Mouse (Mus musculus): ENCODE data around the gene Zfp536. TPM values are rescaled to one million over a fixed set of nuclear protein-coding genes. Genes with fewer than 3 reads are reported as not detected.

The Zfp536 gene
- polyA plus RNA-seq, 1 experiment from 2014 or later, result 2.8 TPM

DNA sequence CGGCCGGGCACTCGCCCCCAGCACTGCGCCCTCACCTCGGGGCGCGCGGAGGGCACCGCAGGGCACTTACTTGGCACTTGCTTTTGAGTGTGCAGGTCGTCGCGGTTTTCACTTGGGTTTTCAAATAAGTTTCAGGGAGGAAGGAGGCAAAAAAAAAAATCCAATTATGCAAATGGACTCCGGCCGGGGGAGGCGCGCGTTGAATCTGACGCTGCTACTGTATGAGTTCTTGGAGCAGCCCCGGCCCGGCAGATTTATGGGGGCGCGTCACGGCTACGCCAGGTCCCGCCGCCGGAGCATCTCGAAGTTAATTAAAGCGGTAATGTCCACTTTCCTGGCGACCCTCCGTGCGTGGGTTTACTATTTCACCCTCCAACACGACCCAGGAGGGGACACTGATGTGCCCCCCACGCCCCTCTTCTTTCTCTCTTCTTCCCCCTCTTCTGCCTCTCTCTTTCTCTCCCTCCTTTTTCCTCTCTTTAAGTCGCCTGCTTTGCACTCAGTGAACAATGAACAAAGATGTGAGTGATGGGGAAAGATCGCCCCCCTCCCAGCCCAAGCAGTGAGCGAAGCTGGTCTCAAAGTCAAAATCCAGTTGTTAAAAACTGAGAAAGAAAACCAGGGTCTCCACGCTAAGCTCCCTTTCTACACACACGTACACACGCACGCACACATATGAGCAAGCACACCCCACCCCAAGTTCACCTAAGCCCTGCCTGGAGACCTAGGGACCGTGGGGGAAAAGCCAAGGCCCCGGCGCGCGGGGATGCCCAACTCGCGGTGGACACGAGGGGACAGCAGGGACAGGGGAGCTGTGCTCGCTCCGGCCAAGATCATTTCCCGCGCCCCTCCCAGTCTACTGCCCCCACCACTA, 3.7 kb downstream of the Zfp536 start:
- no peak overlapping the region for H3K27ac ChIP-seq (ENCODE audit: low read depth, low read length)
- ATAC-seq (replicated peaks; ENCODE audit: insufficient number of reproducible peaks, low FRiP score, low TSS enrichment), result peak; percentile 21; the same call in 1 of the 2 replicates
- H3K9me3 ChIP-seq (replicated peaks; ENCODE audit: control insufficient read depth, low read length), result no peaks in the 10 kb centered on the region
- H3K4me1 ChIP-seq (ENCODE audit: control insufficient read depth, insufficient read depth, low read length), result no peaks in the 10 kb centered on the region
- 1% methylated on average over 51 of the region's 53 CpGs for WGBS (ENCODE audit: insufficient replicate concordance)
- no peaks in the 10 kb centered on the region for H3K36me3 ChIP-seq (ENCODE audit: control insufficient read depth, insufficient read depth, low read length)
- H3K27me3 ChIP-seq (ENCODE audit: control insufficient read depth, insufficient read depth, low read length), result peaks cover 68% of the 10 kb centered on the region
- peak overlapping the region; percentile 96 for H3K4me2 ChIP-seq
- peak overlapping the region; percentile 56 for H3K4me3 ChIP-seq (ENCODE audit: low read depth, low read length)
- H3K9ac ChIP-seq (ENCODE audit: low read depth, low read length), result peak overlapping the region; percentile 61; the same call in 1 of the 2 replicates

DNA sequence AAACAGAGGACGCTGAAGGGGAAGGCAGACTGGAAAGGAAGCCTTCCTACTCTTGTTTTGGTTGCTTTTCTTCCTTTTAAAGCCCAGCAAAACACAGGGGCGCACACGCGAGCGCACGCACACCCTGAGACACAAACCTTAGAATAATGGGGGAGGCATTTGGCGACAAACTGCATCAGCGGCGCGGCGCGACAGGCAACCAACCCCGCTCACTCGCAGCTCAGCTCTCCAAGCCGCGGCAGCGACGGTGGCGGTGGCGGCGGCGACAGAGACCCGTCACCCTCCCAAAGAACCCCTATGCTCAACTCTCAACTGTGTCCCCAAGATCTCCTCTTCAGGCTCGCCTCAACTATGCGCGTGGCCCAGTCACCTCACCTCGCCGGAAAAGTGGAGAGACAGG, 4.4 kb downstream of the Zfp536 start:
- H3K4me3 ChIP-seq (ENCODE audit: low read depth, low read length), result peak overlapping the region; percentile 56
- H3K4me2 ChIP-seq, result peak overlapping the region; percentile 96
- ATAC-seq (replicated peaks; ENCODE audit: insufficient number of reproducible peaks, low FRiP score, low TSS enrichment), result no peak
- peaks cover 65% of the 10 kb centered on the region for H3K27me3 ChIP-seq (ENCODE audit: control insufficient read depth, insufficient read depth, low read length)
- WGBS (ENCODE audit: insufficient replicate concordance), result under 1% methylated on average over 28 of the region's 28 CpGs
- H3K9me3 ChIP-seq (replicated peaks; ENCODE audit: control insufficient read depth, low read length), result no peaks in the 10 kb centered on the region
- peak overlapping the region; percentile 61; the same call in 1 of the 2 replicates for H3K9ac ChIP-seq (ENCODE audit: low read depth, low read length)
- no peaks in the 10 kb centered on the region for H3K36me3 ChIP-seq (ENCODE audit: control insufficient read depth, insufficient read depth, low read length)
- no peak overlapping the region for H3K27ac ChIP-seq (ENCODE audit: low read depth, low read length)
- no peaks in the 10 kb centered on the region for H3K4me1 ChIP-seq (ENCODE audit: control insufficient read depth, insufficient read depth, low read length)

DNA sequence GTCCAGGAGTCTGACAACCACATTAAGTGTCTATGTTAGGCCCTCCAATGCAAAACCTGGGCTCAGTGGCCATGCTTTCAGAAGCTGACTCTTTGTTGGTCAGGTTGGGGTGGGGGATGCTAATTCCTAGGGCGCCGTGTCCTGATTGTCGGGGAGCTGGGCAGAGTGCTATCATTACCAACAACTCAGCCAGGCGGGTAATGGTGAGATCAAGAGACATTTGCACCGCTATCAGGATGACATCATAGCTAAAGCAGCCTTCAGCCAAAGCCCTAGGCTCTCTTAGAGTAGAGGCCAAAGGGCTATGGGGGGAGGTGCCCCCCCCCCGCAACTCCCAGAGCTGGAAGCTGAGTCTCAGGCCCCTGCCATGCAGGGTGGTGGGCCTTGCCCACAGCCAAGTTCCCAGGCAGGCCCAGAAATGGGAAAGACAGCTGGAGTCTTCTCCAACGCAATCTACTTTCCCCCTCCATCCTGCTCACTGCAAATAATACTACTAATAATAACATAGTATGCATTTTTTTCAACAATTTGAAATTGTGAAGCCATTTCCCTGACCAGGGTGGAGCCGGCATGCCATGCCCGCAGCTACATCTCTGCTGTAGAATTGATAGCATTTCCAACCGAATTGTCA, 5.0 kb downstream of the Zfp536 start:
- H3K27me3 ChIP-seq (ENCODE audit: control insufficient read depth, insufficient read depth, low read length), result peaks cover 67% of the 10 kb centered on the region
- H3K27ac ChIP-seq (ENCODE audit: low read depth, low read length), result no peak overlapping the region
- H3K36me3 ChIP-seq (ENCODE audit: control insufficient read depth, insufficient read depth, low read length), result no peaks in the 10 kb centered on the region
- no peak for ATAC-seq (replicated peaks; ENCODE audit: insufficient number of reproducible peaks, low FRiP score, low TSS enrichment)
- H3K4me3 ChIP-seq (ENCODE audit: low read depth, low read length), result peak overlapping the region; percentile 56
- 3% methylated on average over 10 of the region's 10 CpGs for WGBS (ENCODE audit: insufficient replicate concordance)
- peak overlapping the region; percentile 96 for H3K4me2 ChIP-seq
- no peak overlapping the region for H3K9ac ChIP-seq (ENCODE audit: low read depth, low read length)
- no peaks in the 10 kb centered on the region for H3K4me1 ChIP-seq (ENCODE audit: control insufficient read depth, insufficient read depth, low read length)
- H3K9me3 ChIP-seq (replicated peaks; ENCODE audit: control insufficient read depth, low read length), result no peaks in the 10 kb centered on the region

DNA sequence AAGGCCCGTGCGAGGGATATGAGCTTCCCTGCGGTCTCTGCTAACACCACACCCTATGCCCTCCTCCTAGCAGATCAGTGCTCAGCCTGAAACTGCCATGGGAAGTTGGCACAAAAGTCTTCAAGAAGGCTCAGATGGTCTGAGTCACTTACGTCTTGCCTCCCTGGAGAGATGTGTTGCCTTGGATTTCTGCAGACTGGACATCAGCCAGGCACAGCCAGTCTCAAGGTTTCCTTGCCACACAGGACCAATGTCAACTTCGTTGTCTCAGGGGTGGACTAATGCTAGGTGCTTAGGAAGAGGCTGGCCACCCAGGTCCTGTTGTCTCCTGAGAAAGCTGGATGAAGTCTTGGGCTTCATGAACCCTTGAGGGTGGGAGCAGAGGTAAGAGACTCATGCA, 14.6 kb downstream of the Zfp536 start:
- no peak for ATAC-seq (replicated peaks; ENCODE audit: insufficient number of reproducible peaks, low FRiP score, low TSS enrichment)
- H3K27me3 ChIP-seq (ENCODE audit: control insufficient read depth, insufficient read depth, low read length), result peaks cover 5% of the 10 kb centered on the region; the same call in 1 of the 2 replicates

DNA sequence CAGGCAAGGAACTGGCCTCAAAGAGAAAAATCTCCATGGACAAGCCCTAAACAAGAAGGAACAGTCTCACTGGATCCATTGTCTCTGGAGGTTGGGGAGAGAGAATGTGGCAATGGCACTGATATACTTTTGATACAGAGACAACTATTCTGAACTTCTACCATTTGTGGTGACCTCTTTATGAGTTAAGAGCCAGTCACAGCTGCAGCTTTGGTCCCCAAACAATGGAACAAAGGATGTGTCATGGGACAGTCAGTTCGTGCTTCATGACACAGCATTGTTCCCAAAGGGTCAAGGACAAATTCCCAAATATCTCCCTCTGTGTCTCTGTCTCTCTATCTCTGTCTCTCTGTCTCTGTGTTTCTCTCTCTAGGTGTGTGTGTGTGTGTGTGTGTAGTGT, 20.4 kb downstream of the Zfp536 start:
- no peak for ATAC-seq (replicated peaks; ENCODE audit: insufficient number of reproducible peaks, low FRiP score, low TSS enrichment)
- H3K4me3 ChIP-seq (ENCODE audit: low read depth, low read length), result no peak overlapping the region
- no peak overlapping the region for H3K4me2 ChIP-seq
- no peaks in the 10 kb centered on the region for H3K9me3 ChIP-seq (replicated peaks; ENCODE audit: control insufficient read depth, low read length)
- H3K9ac ChIP-seq (ENCODE audit: low read depth, low read length), result no peak overlapping the region
- no peak overlapping the region for H3K27ac ChIP-seq (ENCODE audit: low read depth, low read length)
- no peaks in the 10 kb centered on the region; the same call in 1 of the 2 replicates for H3K27me3 ChIP-seq (ENCODE audit: control insufficient read depth, insufficient read depth, low read length)
- 64% methylated on average over 1 of the region's 1 CpGs for WGBS (ENCODE audit: insufficient replicate concordance)
- H3K36me3 ChIP-seq (ENCODE audit: control insufficient read depth, insufficient read depth, low read length), result no peaks in the 10 kb centered on the region
- no peaks in the 10 kb centered on the region for H3K4me1 ChIP-seq (ENCODE audit: control insufficient read depth, insufficient read depth, low read length)

More for the DNA sequence above, 14.6 kb downstream of the Zfp536 start:
- H3K9me3 ChIP-seq (replicated peaks; ENCODE audit: control insufficient read depth, low read length), result no peaks in the 10 kb centered on the region
- H3K9ac ChIP-seq (ENCODE audit: low read depth, low read length), result no peak overlapping the region
- no peak overlapping the region for H3K4me3 ChIP-seq (ENCODE audit: low read depth, low read length)
- no peak overlapping the region for H3K27ac ChIP-seq (ENCODE audit: low read depth, low read length)
- 79% methylated on average over 5 of the region's 5 CpGs for WGBS (ENCODE audit: insufficient replicate concordance)
- no peaks in the 10 kb centered on the region for H3K36me3 ChIP-seq (ENCODE audit: control insufficient read depth, insufficient read depth, low read length)
- H3K4me1 ChIP-seq (ENCODE audit: control insufficient read depth, insufficient read depth, low read length), result no peaks in the 10 kb centered on the region
- no peak overlapping the region for H3K4me2 ChIP-seq

DNA sequence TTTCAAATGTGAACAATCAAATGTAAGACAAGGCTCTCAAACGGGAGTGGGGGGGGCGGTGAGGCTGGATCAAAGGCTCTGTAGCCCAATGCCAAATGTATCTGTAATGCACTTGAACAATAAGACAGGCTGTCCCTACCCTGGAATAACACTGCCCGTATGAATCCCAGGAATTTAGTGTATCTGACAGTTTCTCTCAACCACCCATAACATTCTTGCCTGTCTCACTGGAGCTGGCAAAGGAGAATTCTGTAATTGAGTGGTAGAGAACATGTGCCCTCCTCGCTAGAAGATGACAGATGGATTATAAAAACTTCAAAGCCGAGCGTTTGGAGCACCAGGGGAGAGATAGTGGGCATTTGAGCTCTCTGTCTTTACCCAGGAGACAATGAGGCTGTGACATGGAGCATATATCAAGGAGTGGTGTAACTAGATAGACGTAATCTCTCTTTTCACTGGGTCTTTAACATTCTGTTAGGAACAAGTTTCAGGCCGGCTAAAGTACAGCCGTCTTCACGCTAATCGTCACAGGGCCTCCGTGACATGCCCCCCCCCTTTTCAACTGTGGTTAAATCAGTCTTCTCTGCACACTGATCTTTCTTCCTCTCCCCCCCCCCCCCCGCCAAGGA, 27.2 kb downstream of the Zfp536 start:
- WGBS (ENCODE audit: insufficient replicate concordance), result 23% methylated on average over 12 of the region's 13 CpGs
- no peaks in the 10 kb centered on the region for H3K36me3 ChIP-seq (ENCODE audit: control insufficient read depth, insufficient read depth, low read length)
- no peaks in the 10 kb centered on the region; the same call in 1 of the 2 replicates for H3K27me3 ChIP-seq (ENCODE audit: control insufficient read depth, insufficient read depth, low read length)
- H3K9ac ChIP-seq (ENCODE audit: low read depth, low read length), result no peak overlapping the region
- ATAC-seq (replicated peaks; ENCODE audit: insufficient number of reproducible peaks, low FRiP score, low TSS enrichment), result no peak
- H3K4me1 ChIP-seq (ENCODE audit: control insufficient read depth, insufficient read depth, low read length), result peaks cover 10% of the 10 kb centered on the region; the same call in 1 of the 2 replicates
- peak overlapping the region; percentile 43 for H3K4me2 ChIP-seq
- H3K27ac ChIP-seq (ENCODE audit: low read depth, low read length), result no peak overlapping the region
- H3K9me3 ChIP-seq (replicated peaks; ENCODE audit: control insufficient read depth, low read length), result no peaks in the 10 kb centered on the region
- H3K4me3 ChIP-seq (ENCODE audit: low read depth, low read length), result no peak overlapping the region

DNA sequence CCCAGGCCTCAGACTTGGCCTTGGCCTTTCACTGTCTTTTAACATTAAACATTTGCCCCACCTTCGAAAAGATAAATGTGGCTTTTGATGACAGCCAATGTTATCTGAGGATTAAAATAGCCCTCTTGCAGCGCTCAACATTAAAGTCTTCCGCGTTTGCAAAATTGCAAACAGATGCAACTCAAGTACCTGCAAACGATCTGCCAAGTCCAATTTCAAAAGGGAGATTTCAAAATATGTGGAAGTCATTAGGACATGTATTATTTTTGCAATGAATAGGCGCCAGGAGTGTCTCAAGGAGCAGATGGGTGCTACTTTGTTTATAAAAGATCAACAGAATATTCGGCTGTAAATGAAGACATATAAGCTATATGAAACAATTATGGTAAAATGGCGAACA, 30.1 kb downstream of the Zfp536 start:
- WGBS (ENCODE audit: insufficient replicate concordance), result 39% methylated on average over 8 of the region's 8 CpGs
- H3K27ac ChIP-seq (ENCODE audit: low read depth, low read length), result no peak overlapping the region
- H3K9me3 ChIP-seq (replicated peaks; ENCODE audit: control insufficient read depth, low read length), result no peaks in the 10 kb centered on the region
- no peak overlapping the region for H3K9ac ChIP-seq (ENCODE audit: low read depth, low read length)
- H3K4me1 ChIP-seq (ENCODE audit: control insufficient read depth, insufficient read depth, low read length), result peaks cover 10% of the 10 kb centered on the region; the same call in 1 of the 2 replicates
- no peak overlapping the region for H3K4me2 ChIP-seq
- no peak for ATAC-seq (replicated peaks; ENCODE audit: insufficient number of reproducible peaks, low FRiP score, low TSS enrichment)
- H3K4me3 ChIP-seq (ENCODE audit: low read depth, low read length), result no peak overlapping the region
- H3K36me3 ChIP-seq (ENCODE audit: control insufficient read depth, insufficient read depth, low read length), result no peaks in the 10 kb centered on the region
- H3K27me3 ChIP-seq (ENCODE audit: control insufficient read depth, insufficient read depth, low read length), result no peaks in the 10 kb centered on the region

DNA sequence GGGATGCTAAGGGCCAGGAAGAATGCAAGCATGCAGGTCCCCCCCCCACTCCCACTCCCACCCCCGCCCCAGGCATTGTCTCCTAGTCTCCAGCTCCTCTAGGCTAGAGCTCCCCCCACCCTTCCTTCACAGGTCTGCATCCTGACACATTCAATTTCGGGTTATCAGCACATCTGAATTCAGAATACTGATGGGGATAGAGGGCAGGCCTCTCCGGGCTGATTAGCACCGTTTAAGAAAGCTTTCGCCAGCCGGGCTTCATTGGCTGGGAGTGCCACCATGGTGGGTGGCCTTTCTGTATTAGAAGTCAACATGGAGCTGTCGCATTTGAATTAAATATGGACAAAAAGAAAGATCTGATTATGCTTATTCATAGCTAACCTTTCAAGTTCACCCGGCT, 36.2 kb downstream of the Zfp536 start:
- H3K27ac ChIP-seq (ENCODE audit: low read depth, low read length), result no peak overlapping the region
- no peak overlapping the region for H3K4me2 ChIP-seq
- no peaks in the 10 kb centered on the region for H3K27me3 ChIP-seq (ENCODE audit: control insufficient read depth, insufficient read depth, low read length)
- H3K36me3 ChIP-seq (ENCODE audit: control insufficient read depth, insufficient read depth, low read length), result no peaks in the 10 kb centered on the region
- peaks cover 11% of the 10 kb centered on the region; the same call in 1 of the 2 replicates for H3K4me1 ChIP-seq (ENCODE audit: control insufficient read depth, insufficient read depth, low read length)
- no peak overlapping the region for H3K9ac ChIP-seq (ENCODE audit: low read depth, low read length)
- WGBS (ENCODE audit: insufficient replicate concordance), result 41% methylated on average over 8 of the region's 8 CpGs
- no peak overlapping the region for H3K4me3 ChIP-seq (ENCODE audit: low read depth, low read length)
- H3K9me3 ChIP-seq (replicated peaks; ENCODE audit: control insufficient read depth, low read length), result no peaks in the 10 kb centered on the region
- ATAC-seq (replicated peaks; ENCODE audit: insufficient number of reproducible peaks, low FRiP score, low TSS enrichment), result no peak
